Mouse (Mus musculus) midbrain, embryonic 16.5 days (tissue): ENCODE results near the gene Slc1a7. TPM values are rescaled to one million over a fixed set of nuclear protein-coding genes. Genes with fewer than 3 reads are reported as not detected.
A peak's percentile ranks its signal among the peaks of the same experiment; 100 is the strongest.

Experiments
- ATAC-seq: fragments of 200-750 bp; cut with Nextera tagmentation; 2 replicates; pipeline ENCODE4 v1.8.0; 2017; ENCODE audit warnings: moderate TSS enrichment
- H3K27ac ChIP-seq: fragments of 300-500 bp; sonication (generic); 2 replicates; pipeline ENCODE4 v1.5.1; 2014; ENCODE audit warnings: mild to moderate bottlenecking, low read length, mixed read lengths
- H3K27me3 ChIP-seq: fragments of 300-500 bp; sonication (generic); 2 replicates; pipeline ENCODE4 v1.6.1; 2014; ENCODE audit warnings: low read depth, low read length, mixed read lengths; ENCODE audit not compliant: control insufficient read depth, insufficient read depth
- H3K36me3 ChIP-seq: fragments of 300-500 bp; sonication (generic); 2 replicates; pipeline ENCODE4 v1.6.1; 2014; ENCODE audit warnings: mild to moderate bottlenecking, low read length, moderate library complexity, mixed read lengths; ENCODE audit not compliant: control insufficient read depth, insufficient read depth
- H3K4me1 ChIP-seq: fragments of 300-500 bp; sonication (generic); 2 replicates; pipeline ENCODE4 v1.6.1; 2014; ENCODE audit warnings: mild to moderate bottlenecking, low read length, mixed read lengths; ENCODE audit not compliant: control insufficient read depth, insufficient read depth
- H3K4me2 ChIP-seq: fragments of 300-500 bp; sonication (generic); 2 replicates; pipeline ENCODE4 v1.6.1; 2014; ENCODE audit warnings: mild to moderate bottlenecking, low read length, mixed read lengths
- H3K4me3 ChIP-seq: fragments of 300-500 bp; sonication (generic); 2 replicates; pipeline ENCODE4 v1.5.1; 2014; ENCODE audit warnings: low read depth, mild to moderate bottlenecking, low read length, moderate library complexity, mixed read lengths
- H3K9ac ChIP-seq: fragments of 300-500 bp; sonication (generic); 2 replicates; pipeline ENCODE4 v1.6.1; 2014; ENCODE audit warnings: low read depth, low read length, mixed read lengths
- H3K9me3 ChIP-seq: fragments of 300-500 bp; sonication (generic); replicated peaks from 2 replicates; pipeline ENCODE4 v1.6.1; 2014; ENCODE audit warnings: mild to moderate bottlenecking, low read length, mixed read lengths; ENCODE audit not compliant: control insufficient read depth, poor library complexity, severe bottlenecking
- WGBS: fragments of 180-500 bp; shearing (Covaris S2); extraction: QIAGEN DNeasy Blood & Tissue Kit; methylation state at CpG from one replicate; pipeline ENCODE4 v1.1.7; 2014; 5-methylcytosine and 5-hydroxymethylcytosine counted together
- polyA plus RNA-seq: library from polyadenylated mRNA; unstranded; fragments of >200 nt; fragmentation: Nextera tagmentation; extraction: Ambion mirVana; gene quantifications from 2 replicates; pipeline ENCODE4 v1.2.1, GENCODE M21; 2015

Slc1a7 gene
- polyA plus RNA-seq, 1 experiment from 2014 or later: not detected

- H3K4me2 ChIP-seq: no peak overlapping the region
- H3K36me3 ChIP-seq: peaks cover 21% of the 10 kb centered on the region
- WGBS: 95% methylated on average over 8 of the region's 8 CpGs
- no peak overlapping the region for H3K4me3 ChIP-seq
- no peaks in the 10 kb centered on the region for H3K9me3 ChIP-seq
- no peak for ATAC-seq
- no peaks in the 10 kb centered on the region for H3K4me1 ChIP-seq
- H3K27me3 ChIP-seq: no peaks in the 10 kb centered on the region
- no peak overlapping the region for H3K27ac ChIP-seq
- H3K9ac ChIP-seq: no peak overlapping the region
Observed at GRCm38 (mm10) chr4:108052673-108053072, 84.5 kb downstream of the Slc1a7 start.

- H3K9me3 ChIP-seq: no peaks in the 10 kb centered on the region
- no peaks in the 10 kb centered on the region for H3K27me3 ChIP-seq
- H3K4me1 ChIP-seq: no peaks in the 10 kb centered on the region
- no peak overlapping the region for H3K27ac ChIP-seq
- H3K4me2 ChIP-seq: no peak overlapping the region
- no peak overlapping the region for H3K9ac ChIP-seq
- peaks cover 15% of the 10 kb centered on the region; the same call in 1 of the 2 replicates for H3K36me3 ChIP-seq
- ATAC-seq: no peak
- no peak overlapping the region for H3K4me3 ChIP-seq
- 95% methylated on average over 10 of the region's 10 CpGs for WGBS
Observed at GRCm38 (mm10) chr4:108055873-108056272, 87.7 kb downstream of the Slc1a7 start.

GRCm38 (mm10) chr4:108057247-108057646 is 89.1 kb downstream of the Slc1a7 start:
- no peaks in the 10 kb centered on the region for H3K4me1 ChIP-seq
- H3K9me3 ChIP-seq: no peaks in the 10 kb centered on the region
- no peak overlapping the region for H3K27ac ChIP-seq
- no peaks in the 10 kb centered on the region for H3K27me3 ChIP-seq
- H3K36me3 ChIP-seq: peaks cover 12% of the 10 kb centered on the region
- no peak overlapping the region for H3K4me3 ChIP-seq
- 95% methylated on average over 2 of the region's 2 CpGs for WGBS
- H3K4me2 ChIP-seq: no peak overlapping the region
- ATAC-seq: no peak
- H3K9ac ChIP-seq: no peak overlapping the region

GRCm38 (mm10) chr4:108058166-108058565 is 90.0 kb downstream of the Slc1a7 start:
- Histone ChIP-seq H3K9ac (no peak overlapping the region), H3K4me2 (no peak overlapping the region), H3K4me1 (no peaks in the 10 kb centered on the region), H3K4me3 (no peak overlapping the region), H3K36me3 (peaks cover 12% of the 10 kb centered on the region), H3K9me3 (no peaks in the 10 kb centered on the region), H3K27me3 (no peaks in the 10 kb centered on the region), H3K27ac (no peak overlapping the region)
- WGBS: 88% methylated on average over 10 of the region's 10 CpGs
- ATAC-seq: no peak

GRCm38 (mm10) chr4:108059601-108060379 is 91.7 kb downstream of the Slc1a7 start:
- Histone ChIP-seq H3K9me3 (no peaks in the 10 kb centered on the region), H3K27me3 (no peaks in the 10 kb centered on the region), H3K27ac (no peak overlapping the region), H3K4me3 (no peak overlapping the region), H3K4me1 (no peaks in the 10 kb centered on the region), H3K4me2 (peak overlapping the region; percentile 21), H3K36me3 (peaks cover 11% of the 10 kb centered on the region), H3K9ac (0 out of 2 replicates have a peak overlapping the region, but pooled peaks have one; percentile 20)
- no peak for ATAC-seq
- 34% methylated on average over 19 of the region's 19 CpGs for WGBS

GRCm38 (mm10) chr4:108060774-108061173 is 92.6 kb downstream of the Slc1a7 start:
- Histone ChIP-seq H3K9ac (no peak overlapping the region), H3K36me3 (peaks cover 7% of the 10 kb centered on the region), H3K4me3 (no peak overlapping the region), H3K4me1 (no peaks in the 10 kb centered on the region), H3K4me2 (no peak overlapping the region), H3K27me3 (no peaks in the 10 kb centered on the region), H3K9me3 (no peaks in the 10 kb centered on the region), H3K27ac (no peak overlapping the region)
- WGBS: 64% methylated on average over 4 of the region's 4 CpGs
- no peak for ATAC-seq

GRCm38 (mm10) chr4:108062524-108062923 is 94.4 kb downstream of the Slc1a7 start:
- WGBS: 95% methylated on average over 5 of the region's 5 CpGs
- Histone ChIP-seq H3K36me3 (peaks cover 7% of the 10 kb centered on the region), H3K4me3 (no peak overlapping the region), H3K4me1 (no peaks in the 10 kb centered on the region), H3K27ac (no peak overlapping the region), H3K9ac (no peak overlapping the region), H3K27me3 (no peaks in the 10 kb centered on the region), H3K9me3 (no peaks in the 10 kb centered on the region), H3K4me2 (no peak overlapping the region)
- no peak for ATAC-seq

Other genes starting within 250 kb of the Slc1a7 start
- gene Lrp8, start 166.1 kb upstream of the Slc1a7 start, polyA plus RNA-seq: 44.4 and 56.0 TPM in 2 replicates
- gene Magoh, start 88.6 kb upstream of the Slc1a7 start, polyA plus RNA-seq: 103 and 108 TPM in 2 replicates
- 86.7 and 88.1 TPM in 2 replicates for gene 0610037L13Rik, start 78.5 kb upstream of the Slc1a7 start, polyA plus RNA-seq
- 11.6 and 14.3 TPM in 2 replicates for gene Cpt2, start 44.7 kb upstream of the Slc1a7 start, polyA plus RNA-seq
- 0.22 and 0.51 TPM in 2 replicates for gene Podn, start 128.1 kb downstream of the Slc1a7 start, polyA plus RNA-seq
- 180 and 200 TPM in 2 replicates for gene Scp2, start 176.7 kb downstream of the Slc1a7 start, polyA plus RNA-seq
- gene Echdc2, start 197.1 kb downstream of the Slc1a7 start, polyA plus RNA-seq: 7.8 and 9.5 TPM in 2 replicates
- not detected in 2 replicates for gene Zyg11a, start 249.7 kb downstream of the Slc1a7 start, polyA plus RNA-seq